Mouse (Mus musculus) stomach, postnatal 0 days (tissue): ENCODE measurements around the gene Uck2.

Source experiments
- CTCF ChIP-seq: IDR thresholded peaks from 2 replicates; pipeline ENCODE4 v1.5.1; 2016; ENCODE audit warnings: antibody characterized with exemption, low read depth, mild to moderate bottlenecking, moderate library complexity
- EP300 ChIP-seq: optimal IDR thresholded peaks from 2 replicates; pipeline ENCODE3; 2016; ENCODE audit warnings: antibody characterized with exemption

- TF ChIP-seq EP300: no peak
- no peak for TF ChIP-seq CTCF
These were observed 20.5 kb upstream of the Uck2 start for GRCm38 (mm10) chr1:167305501-167306137.
